Mouse (Mus musculus) C2C12 (cell line): ENCODE results near the gene Tcp11x2. TPM values are rescaled to one million over a fixed set of nuclear protein-coding genes. Genes with fewer than 3 reads are reported as not detected.

Experiments
- H3K27me3 ChIP-seq: one replicate; pipeline ENCODE4 v1.6.1; 2011; ENCODE audit not compliant: control insufficient read depth, insufficient read depth, insufficient read length
- H3K36me3 ChIP-seq: one replicate; pipeline ENCODE4 v1.6.1; 2011; ENCODE audit not compliant: control insufficient read depth, insufficient read depth
- H3K4me3 ChIP-seq: one replicate; pipeline ENCODE4 v1.5.1; 2011; ENCODE audit warnings: mild to moderate bottlenecking, control low read depth; ENCODE audit not compliant: poor library complexity, insufficient read depth, severe bottlenecking
- H3K79me2 ChIP-seq: one replicate; pipeline ENCODE4 v1.6.1; 2011; ENCODE audit not compliant: control insufficient read depth, insufficient read depth
- H3K79me3 ChIP-seq: one replicate; pipeline ENCODE4 v1.6.1; 2011; ENCODE audit warnings: low read depth, control low read depth
- H3ac ChIP-seq: one replicate; pipeline ENCODE3; 2011; ENCODE audit warnings: low read depth; ENCODE audit not compliant: control insufficient read depth, insufficient read length
- CEBPB ChIP-seq: IDR thresholded peaks from one replicate; pipeline ENCODE4 v1.6.1; 2011; ENCODE audit warnings: low read depth, mild to moderate bottlenecking, control low read depth, moderate library complexity
- CTCF ChIP-seq: IDR thresholded peaks from one replicate; pipeline ENCODE4 v1.5.1; 2011; ENCODE audit not compliant: control insufficient read depth, insufficient read depth, insufficient read length
- FOSL1 ChIP-seq: IDR thresholded peaks from one replicate; pipeline ENCODE4 v1.8.0; 2011; ENCODE audit warnings: mild to moderate bottlenecking, low read length; ENCODE audit not compliant: poor library complexity, insufficient read depth, severe bottlenecking
- MAX ChIP-seq: IDR thresholded peaks from one replicate; pipeline ENCODE4 v1.6.1; 2011; ENCODE audit warnings: mild to moderate bottlenecking, control low read depth
- MYOD1 ChIP-seq: IDR thresholded peaks from one replicate; pipeline ENCODE4 v1.6.1; 2011; ENCODE audit warnings: low read depth; ENCODE audit not compliant: control insufficient read depth, insufficient read length
- MYOG ChIP-seq: IDR thresholded peaks from one replicate; pipeline ENCODE4 v1.6.1; 2011; ENCODE audit not compliant: control insufficient read depth, insufficient read length; ENCODE audit errors: extremely low read depth
- USF1 ChIP-seq: IDR thresholded peaks from one replicate; pipeline ENCODE4 v1.6.1; 2011; ENCODE audit warnings: low read depth, mild to moderate bottlenecking, control low read depth, moderate library complexity
- polyA plus RNA-seq: library from polyadenylated mRNA; unstranded; fragments of >200 nt; fragmentation: generic; extraction: Trizol; gene quantifications from one replicate; pipeline ENCODE4 v1.2.1, GENCODE M21; 2012; ENCODE audit warnings: missing spikeins

Gene Tcp11x2
- polyA plus RNA-seq, 1 experiment, result not detected

GRCm38 (mm10) chrX:135712845-135713244 lies 19.3 kb upstream of the Tcp11x2 start:
- no peak for TF ChIP-seq MAX
- no peak for TF ChIP-seq CTCF
- TF ChIP-seq MYOD1, result no peak
- TF ChIP-seq USF1, result no peak
- TF ChIP-seq CEBPB, result no peak
- TF ChIP-seq FOSL1, result no peak
- no peak for TF ChIP-seq MYOG
- H3K36me3 ChIP-seq, result no peaks in the 10 kb centered on the region
- H3K4me3 ChIP-seq, result no peak overlapping the region
- H3K27me3 ChIP-seq, result no peaks in the 10 kb centered on the region
- no peaks in the 10 kb centered on the region for H3K79me2 ChIP-seq
- no peak overlapping the region for H3ac ChIP-seq
- H3K79me3 ChIP-seq, result no peaks in the 10 kb centered on the region

- Histone ChIP-seq H3K36me3 (no peaks in the 10 kb centered on the region), H3K79me3 (no peaks in the 10 kb centered on the region), H3K79me2 (no peaks in the 10 kb centered on the region), H3K4me3 (no peak overlapping the region), H3K27me3 (no peaks in the 10 kb centered on the region), H3ac (no peak overlapping the region)
- TF ChIP-seq USF1, result no peak
- no peak for TF ChIP-seq MYOD1
- no peak for TF ChIP-seq CEBPB
- no peak for TF ChIP-seq MAX
- no peak for TF ChIP-seq CTCF
Measured at GRCm38 (mm10) chrX:135704349-135704748, 10.8 kb upstream of the Tcp11x2 start.

DNA sequence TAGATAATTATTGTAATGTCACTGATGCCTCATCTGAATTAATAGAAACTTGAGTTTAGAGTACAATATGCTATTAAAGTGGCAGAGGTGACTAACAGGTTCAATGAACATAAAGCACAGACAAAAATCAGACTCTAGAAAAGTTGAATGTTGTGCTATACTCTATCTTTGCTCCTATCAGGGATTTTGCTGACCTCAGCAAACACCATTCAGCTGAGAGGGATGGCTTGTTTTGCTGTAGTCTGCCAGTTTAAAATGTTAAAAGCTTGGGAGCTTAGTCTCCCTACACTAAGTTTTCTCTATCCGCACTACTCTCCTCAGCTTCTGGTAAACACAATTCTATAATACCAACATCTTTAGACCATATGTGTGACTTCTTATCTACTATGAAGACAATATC lies 9.5 kb upstream of the Tcp11x2 start:
- no peaks in the 10 kb centered on the region for H3K79me2 ChIP-seq
- H3K79me3 ChIP-seq, result no peaks in the 10 kb centered on the region
- no peak overlapping the region for H3ac ChIP-seq
- H3K36me3 ChIP-seq, result no peaks in the 10 kb centered on the region
- TF ChIP-seq CTCF (no peak), MAX (no peak), FOSL1 (no peak)
- H3K4me3 ChIP-seq, result no peak overlapping the region
- H3K27me3 ChIP-seq, result no peaks in the 10 kb centered on the region

GRCm38 (mm10) chrX:135687802-135688201 lies 5.8 kb downstream of the Tcp11x2 start:
- no peaks in the 10 kb centered on the region for H3K36me3 ChIP-seq
- H3ac ChIP-seq, result no peak overlapping the region
- H3K79me2 ChIP-seq, result no peaks in the 10 kb centered on the region
- TF ChIP-seq MAX, result no peak
- TF ChIP-seq FOSL1, result no peak
- no peak for TF ChIP-seq USF1
- no peak for TF ChIP-seq CTCF
- no peak for TF ChIP-seq MYOG
- no peak for TF ChIP-seq CEBPB
- no peak for TF ChIP-seq MYOD1
- H3K4me3 ChIP-seq, result no peak overlapping the region
- no peaks in the 10 kb centered on the region for H3K79me3 ChIP-seq
- H3K27me3 ChIP-seq, result no peaks in the 10 kb centered on the region

DNA sequence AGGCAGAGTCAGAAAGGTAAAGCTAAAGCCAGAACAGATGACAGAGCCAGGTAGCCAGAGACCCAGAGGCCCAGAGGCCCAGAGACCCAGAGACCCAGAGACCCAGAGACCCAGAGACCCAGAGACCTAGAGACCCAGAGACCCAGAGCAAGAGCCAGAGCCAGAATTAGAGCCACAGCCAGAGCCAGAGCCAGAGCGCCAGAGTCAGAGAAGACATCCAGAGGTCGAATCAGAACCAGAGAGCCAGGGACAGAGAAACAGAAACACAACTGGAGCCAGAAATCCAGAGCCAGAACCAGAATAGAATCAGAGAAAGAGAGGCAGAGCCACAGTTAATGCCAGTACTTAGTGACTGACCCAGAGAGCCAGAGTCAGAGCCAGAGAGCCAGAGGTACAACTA lies 11.7 kb downstream of the Tcp11x2 start:
- Histone ChIP-seq H3K36me3 (no peaks in the 10 kb centered on the region), H3ac (no peak overlapping the region), H3K27me3 (no peaks in the 10 kb centered on the region), H3K79me3 (no peaks in the 10 kb centered on the region), H3K4me3 (no peak overlapping the region), H3K79me2 (no peaks in the 10 kb centered on the region)
- TF ChIP-seq USF1 (no peak), MYOD1 (no peak), MYOG (no peak), CTCF (no peak), FOSL1 (no peak), CEBPB (no peak)

GRCm38 (mm10) chrX:135652173-135652772 lies 41.3 kb downstream of the Tcp11x2 start:
- H3K79me3 ChIP-seq, result no peaks in the 10 kb centered on the region
- no peak overlapping the region for H3ac ChIP-seq
- H3K27me3 ChIP-seq, result no peaks in the 10 kb centered on the region
- TF ChIP-seq FOSL1 (no peak), CEBPB (no peak), MYOG (no peak), MYOD1 (no peak), MAX (no peak), CTCF (no peak), USF1 (no peak)
- H3K4me3 ChIP-seq, result no peak overlapping the region
- no peaks in the 10 kb centered on the region for H3K36me3 ChIP-seq
- no peaks in the 10 kb centered on the region for H3K79me2 ChIP-seq
